Mouse (Mus musculus): Measurements from ENCODE around the gene Gm8994.

Gm8994 gene

GRCm38 (mm10) chr6:136363313-136363712 lies 36.0 kb downstream of the Gm8994 start:
- no peak for DNase-seq (ENCODE audit: low read depth, low spot score)

GRCm38 (mm10) chr6:136364008-136364407 lies 36.7 kb downstream of the Gm8994 start:
- DNase-seq (ENCODE audit: low read depth, low spot score) = no peak

GRCm38 (mm10) chr6:136364430-136365098 lies 37.2 kb downstream of the Gm8994 start:
- no peak for DNase-seq (ENCODE audit: low read depth, low spot score)

GRCm38 (mm10) chr6:136376097-136376496 lies 48.8 kb downstream of the Gm8994 start:
- DNase-seq (ENCODE audit: low read depth, low spot score) = no peak

Measured in skeletal muscle tissue, adult 2 months (tissue).